Comparison of ENCODE assay signal across 9 mouse cellular contexts in genomic region chr10:81365073-81365472, GRCm38 (mm10). TPM values are rescaled to one million over a fixed set of nuclear protein-coding genes. Genes with fewer than 3 reads are reported as not detected.
DNase-seq lines count a peak whose midpoint lies in the region; ATAC-seq and TF ChIP-seq lines count a peak whose summit lies in the region.
"Had no signal": no experiment of that assay in that cellular context is flagged by ENCODE, and none has a peak within 500 bp of the region (broad histone marks: within the 10 kb centered on the region; RNA-seq: fewer than 3 reads in every experiment).

No protein-coding gene starts in this region.

- peak; percentile 96 for DNase-seq in heart, adult 11 months
- DNase-seq in heart, adult 8-10 months (ENCODE audit: low spot score): no peak
- no peak for DNase-seq in cerebellum, postnatal 36 days
- DNase-seq: cerebellum, adult 11-12 months had no signal

- H3K9me3 ChIP-seq in megakaryocyte, embryonic 14.5 days: no peaks in the 10 kb centered on the region
- H3K9me3 ChIP-seq in intestine, embryonic 15.5 days: no peaks in the 10 kb centered on the region

- no peak for TF ChIP-seq CTCF in small intestine, adult 2 months (IDR thresholded peaks at IDR 0.05; ENCODE audit: extremely low read depth, insufficient read length, insufficient replicate concordance, low read depth, low read length)

- H3K4me1 ChIP-seq in megakaryocyte, embryonic 14.5 days: peaks cover 88% of the 10 kb centered on the region
- peaks cover 49% of the 10 kb centered on the region for H3K4me1 ChIP-seq in intestine, embryonic 15.5 days (replicated peaks)
- peaks cover 47% of the 10 kb centered on the region for H3K4me1 ChIP-seq in small intestine, adult 2 months (ENCODE audit: control insufficient read depth, insufficient read depth, insufficient read length, low read length)

- WGBS in intestine, embryonic 15.5 days: 35% methylated on average over 4 of the region's 4 CpGs
- WGBS in small intestine, adult 2 months: 46% methylated on average over 4 of the region's 4 CpGs

- no peak overlapping the region; the same call in 1 of the 2 replicates for H3K9ac ChIP-seq in intestine, embryonic 15.5 days

- no peak for ATAC-seq in megakaryocyte, adult 5-6 weeks (ENCODE audit: poor library complexity, severe bottlenecking)
- ATAC-seq in intestine, embryonic 15.5 days: peak; percentile 24
- ATAC-seq in activated CD4-positive, CD25-positive, alpha-beta regulatory T cell, adult 4 months: no peak

- peak overlapping the region; percentile 3 for H3K27ac ChIP-seq in intestine, embryonic 15.5 days
- peak overlapping the region; percentile 89 for H3K27ac ChIP-seq in small intestine, adult 2 months (ENCODE audit: insufficient read depth, low read depth, low read length)

- no peaks in the 10 kb centered on the region for H3K27me3 ChIP-seq in megakaryocyte, embryonic 14.5 days (replicated peaks)
- peaks cover 10% of the 10 kb centered on the region for H3K27me3 ChIP-seq in intestine, embryonic 15.5 days (replicated peaks)
- H3K27me3 ChIP-seq in small intestine, adult 2 months (ENCODE audit: control insufficient read depth, insufficient read depth, low read length): no peaks in the 10 kb centered on the region

- peak overlapping the region; percentile 66; the same call in 1 of the 2 replicates for H3K4me2 ChIP-seq in intestine, embryonic 15.5 days (replicated peaks)

- H3K36me3 ChIP-seq in megakaryocyte, embryonic 14.5 days (replicated peaks; ENCODE audit: low read length): peaks cover 100% of the 10 kb centered on the region
- H3K36me3 ChIP-seq in intestine, embryonic 15.5 days: peaks cover 36% of the 10 kb centered on the region
- H3K36me3 ChIP-seq in small intestine, adult 2 months (ENCODE audit: control insufficient read depth, insufficient read depth, low read length): peaks cover 35% of the 10 kb centered on the region

- no peak for TF ChIP-seq POLR2A in small intestine, adult 2 months (IDR thresholded peaks at IDR 0.05; ENCODE audit: low read depth, low read length)

- H3K4me3 ChIP-seq in megakaryocyte, embryonic 14.5 days (replicated peaks): peak overlapping the region; percentile 4
- H3K4me3 ChIP-seq in intestine, embryonic 15.5 days (replicated peaks): no peak overlapping the region
- H3K4me3 ChIP-seq in small intestine, adult 2 months (ENCODE audit: low read depth, low read length): no peak overlapping the region

RNA-seq across cellular contexts. Expression of gene 4930404N11Rik, which starts 0.5 kb away (rescaled TPM):
- under 1 TPM in 2 of 4 experiments, not detected in 2; 0.29 to 0.66 TPM for total RNA-seq in heart, adult 8-10 months (2022)
- polyA plus RNA-seq in megakaryocyte, embryonic 14.5 days (2012; ENCODE audit: insufficient read depth, low replicate concordance): 30.6 and 109 TPM in 2 replicates
- 0.49 and 1.3 TPM in 2 replicates for total RNA-seq in megakaryocyte, adult 5-6 weeks (2015)
- total RNA-seq in megakaryocyte, adult 5-6 weeks (2017): 0.37 and 0.49 TPM in 2 replicates
- polyA plus RNA-seq in intestine, embryonic 15.5 days (2015; fragmentation: Nextera tagmentation; extraction: Ambion mirVana): 1.0 and 2.2 TPM in 2 replicates
- 7.4 and 20.5 TPM in 2 replicates for polyA plus RNA-seq in small intestine, adult 2 months (2012; rRNA removed)
- polyA plus RNA-seq in activated CD4-positive, CD25-positive, alpha-beta regulatory T cell, adult 4 months (2017; shearing (Covaris generic)): 1 to 10 TPM in 1 of 2 experiments, not detected in 1; 2.1 TPM

RNA-seq across cellular contexts. Expression of gene Mfsd12, which starts 7.8 kb away (rescaled TPM):
- total RNA-seq in heart, adult 8-10 months (2022): 10 to 100 TPM in 1 of 4 experiments, 1 to 10 TPM in 3; 9.2 to 11.4 (median 9.8) TPM
- 20.2 and 44.1 TPM in 2 replicates for polyA plus RNA-seq in megakaryocyte, embryonic 14.5 days (2012; ENCODE audit: insufficient read depth, low replicate concordance)
- total RNA-seq in megakaryocyte, adult 5-6 weeks (2015): 4.1 and 4.6 TPM in 2 replicates
- 7.4 TPM in 2 replicates for total RNA-seq in megakaryocyte, adult 5-6 weeks (2017)
- polyA plus RNA-seq in intestine, embryonic 15.5 days (2015; fragmentation: Nextera tagmentation; extraction: Ambion mirVana): 19.9 and 23.8 TPM in 2 replicates
- polyA plus RNA-seq in small intestine, adult 2 months (2012; rRNA removed): 14.6 and 22.7 TPM in 2 replicates
- 1 to 10 TPM; 1.2 TPM for polyA plus RNA-seq in activated CD4-positive, CD25-positive, alpha-beta regulatory T cell, adult 4 months (2017; shearing (Covaris generic))

RNA-seq across cellular contexts. Expression of gene Fzr1, which starts 13.2 kb away (rescaled TPM):
- total RNA-seq in heart, adult 8-10 months (2022): 10 to 100 TPM; 25.9 to 39.0 (median 32.2) TPM
- polyA plus RNA-seq in megakaryocyte, embryonic 14.5 days (2012; ENCODE audit: insufficient read depth, low replicate concordance): 71.2 and 72.9 TPM in 2 replicates
- 22.7 and 23.8 TPM in 2 replicates for total RNA-seq in megakaryocyte, adult 5-6 weeks (2015)
- total RNA-seq in megakaryocyte, adult 5-6 weeks (2017): 20.9 and 24.0 TPM in 2 replicates
- polyA plus RNA-seq in intestine, embryonic 15.5 days (2015; fragmentation: Nextera tagmentation; extraction: Ambion mirVana): 83.2 and 85.7 TPM in 2 replicates
- 70.5 and 132 TPM in 2 replicates for polyA plus RNA-seq in small intestine, adult 2 months (2012; rRNA removed)
- 10 to 100 TPM; 19.3 to 20.1 TPM for polyA plus RNA-seq in activated CD4-positive, CD25-positive, alpha-beta regulatory T cell, adult 4 months (2017; shearing (Covaris generic))

RNA-seq across cellular contexts. Expression of gene Hmg20b, which starts 14.8 kb away (rescaled TPM):
- 10 to 100 TPM; 52.4 to 61.2 (median 57.1) TPM for total RNA-seq in heart, adult 8-10 months (2022)
- 302 and 601 TPM in 2 replicates for polyA plus RNA-seq in megakaryocyte, embryonic 14.5 days (2012; ENCODE audit: insufficient read depth, low replicate concordance)
- total RNA-seq in megakaryocyte, adult 5-6 weeks (2015): 27.4 and 33.0 TPM in 2 replicates
- 18.1 and 24.5 TPM in 2 replicates for total RNA-seq in megakaryocyte, adult 5-6 weeks (2017)
- polyA plus RNA-seq in intestine, embryonic 15.5 days (2015; fragmentation: Nextera tagmentation; extraction: Ambion mirVana): 71.2 and 71.7 TPM in 2 replicates
- polyA plus RNA-seq in small intestine, adult 2 months (2012; rRNA removed): 86.8 and 196 TPM in 2 replicates
- 10 to 100 TPM; 18.7 to 20.6 TPM for polyA plus RNA-seq in activated CD4-positive, CD25-positive, alpha-beta regulatory T cell, adult 4 months (2017; shearing (Covaris generic))

RNA-seq across cellular contexts. Expression of gene Dohh, which starts 19.2 kb away (rescaled TPM):
- 10 to 100 TPM; 49.1 to 55.0 (median 53.8) TPM for total RNA-seq in heart, adult 8-10 months (2022)
- 80.4 and 114 TPM in 2 replicates for polyA plus RNA-seq in megakaryocyte, embryonic 14.5 days (2012; ENCODE audit: insufficient read depth, low replicate concordance)
- total RNA-seq in megakaryocyte, adult 5-6 weeks (2015): 5.4 and 5.7 TPM in 2 replicates
- total RNA-seq in megakaryocyte, adult 5-6 weeks (2017): 21.9 and 42.4 TPM in 2 replicates
- polyA plus RNA-seq in intestine, embryonic 15.5 days (2015; fragmentation: Nextera tagmentation; extraction: Ambion mirVana): 89.2 and 100 TPM in 2 replicates
- 86.8 and 113 TPM in 2 replicates for polyA plus RNA-seq in small intestine, adult 2 months (2012; rRNA removed)
- 10 to 100 TPM; 12.7 to 13.7 TPM for polyA plus RNA-seq in activated CD4-positive, CD25-positive, alpha-beta regulatory T cell, adult 4 months (2017; shearing (Covaris generic))
